Mouse (Mus musculus) midbrain, embryonic 15.5 days (tissue): ENCODE results near the gene Pdia3. TPM values are rescaled to one million over a fixed set of nuclear protein-coding genes. Genes with fewer than 3 reads are reported as not detected.
"Not testable (repeated sequence)": the region's sequence is repeated elsewhere in the genome, so short reads cannot be mapped to it uniquely, and the experiment has no call there.

ENCODE experiments used
- ATAC-seq: fragments of 200-750 bp; cut with Nextera tagmentation; replicated peaks from 2 replicates; pipeline ENCODE4 v1.8.0; 2017; ENCODE audit warnings: moderate TSS enrichment
- H3K27ac ChIP-seq: fragments of 300-500 bp; sonication (generic); 2 replicates; pipeline ENCODE4 v1.5.1; 2015; ENCODE audit warnings: mild to moderate bottlenecking, inconsistent platforms
- H3K27me3 ChIP-seq: fragments of 300-500 bp; sonication (generic); replicated peaks from 2 replicates; pipeline ENCODE4 v1.6.1; 2015; ENCODE audit warnings: inconsistent platforms
- H3K36me3 ChIP-seq: fragments of 300-500 bp; sonication (generic); replicated peaks from 2 replicates; pipeline ENCODE4 v1.6.1; 2015; ENCODE audit warnings: inconsistent platforms
- H3K4me1 ChIP-seq: fragments of 300-500 bp; sonication (generic); 2 replicates; pipeline ENCODE4 v1.6.1; 2015; ENCODE audit warnings: inconsistent platforms
- H3K4me2 ChIP-seq: fragments of 300-500 bp; sonication (generic); 2 replicates; pipeline ENCODE4 v1.6.1; 2015; ENCODE audit warnings: inconsistent platforms, mild to moderate bottlenecking, moderate library complexity
- H3K4me3 ChIP-seq: fragments of 300-500 bp; sonication (generic); 2 replicates; pipeline ENCODE4 v1.5.1; 2015; ENCODE audit warnings: mild to moderate bottlenecking, inconsistent platforms
- H3K9ac ChIP-seq: fragments of 300-500 bp; sonication (generic); 2 replicates; pipeline ENCODE4 v1.6.1; 2015; ENCODE audit warnings: mild to moderate bottlenecking, inconsistent platforms
- H3K9me3 ChIP-seq: fragments of 300-500 bp; sonication (generic); 2 replicates; pipeline ENCODE4 v1.6.1; 2016; ENCODE audit warnings: inconsistent platforms
- WGBS: fragments of 180-500 bp; shearing (Covaris S2); methylation state at CpG from one replicate; pipeline ENCODE4 v1.1.7; 2015; ENCODE audit warnings: mixed read lengths; 5-methylcytosine and 5-hydroxymethylcytosine counted together
- polyA plus RNA-seq: library from polyadenylated mRNA; unstranded; fragments of >200 nt; fragmentation: Nextera tagmentation; extraction: Ambion mirVana; gene quantifications from 2 replicates; pipeline ENCODE4 v1.2.1, GENCODE M21; 2015

Gene Pdia3
- polyA plus RNA-seq, result 351 and 354 TPM in 2 replicates

DNA sequence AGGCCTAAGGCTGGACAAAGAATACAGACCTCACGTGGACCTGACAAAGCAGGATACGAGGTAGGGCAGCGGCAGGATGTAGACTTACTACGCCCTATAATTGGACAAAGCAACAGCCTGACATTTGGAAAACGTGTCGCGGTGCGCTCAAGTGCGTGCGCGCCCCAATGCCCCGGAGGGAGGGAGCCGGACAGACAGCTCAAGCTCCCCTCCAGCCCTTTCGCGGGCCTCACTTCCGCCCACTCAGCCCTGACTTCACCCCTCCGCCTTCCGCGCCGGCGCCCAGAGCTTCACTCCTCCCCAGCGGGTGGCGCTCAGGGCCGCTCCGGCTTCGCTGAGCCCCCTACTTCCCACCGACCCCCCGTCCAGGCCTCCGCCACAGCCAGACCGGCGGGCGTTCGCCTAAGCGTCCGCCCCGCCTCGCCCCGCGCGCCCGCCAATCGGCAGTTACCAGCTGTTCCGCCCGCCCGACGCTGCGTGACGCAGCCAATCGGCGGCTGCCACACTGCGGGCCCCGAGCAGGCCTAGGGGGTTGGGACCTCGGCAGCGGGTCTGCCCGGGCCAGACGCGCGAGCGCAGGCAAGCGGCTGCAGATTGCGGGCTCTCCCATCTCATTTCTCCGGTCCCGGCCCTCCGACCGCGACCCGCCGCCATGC, at the start of gene Pdia3, which contains the start of gene Catsper2:
Pdia3 (plus strand) TSS at position 389 of the 656 bp plus-strand sequence.
Catsper2 (minus strand) TSS at position 406 of the 656 bp plus-strand sequence.
- H3K9ac ChIP-seq, result peak within 1 kb of the TSS; percentile 90
- peaks cover 31% of the 10 kb centered on the region for H3K4me1 ChIP-seq
- ATAC-seq, result peak; percentile 99
- H3K27ac ChIP-seq, result peak within 1 kb of the TSS; percentile 95
- H3K27me3 ChIP-seq, result no peaks in the 10 kb centered on the region
- peak within 1 kb of the TSS; percentile 90 for H3K4me3 ChIP-seq
- under 1% methylated on average over 65 of the region's 68 CpGs for WGBS
- H3K36me3 ChIP-seq, result no peaks in the 10 kb centered on the region; the same call in 1 of the 2 replicates
- H3K9me3 ChIP-seq, result no peaks in the 10 kb centered on the region
- peak within 1 kb of the TSS; percentile 66 for H3K4me2 ChIP-seq

- Histone ChIP-seq H3K4me3 (no peak overlapping the region), H3K27me3 (no peaks in the 10 kb centered on the region), H3K4me2 (no peak overlapping the region), H3K4me1 (no peaks in the 10 kb centered on the region), H3K9me3 (no peaks in the 10 kb centered on the region), H3K9ac (no peak overlapping the region), H3K27ac (no peak overlapping the region), H3K36me3 (no peaks in the 10 kb centered on the region)
- ATAC-seq, result no peak
- 84% methylated on average over 2 of the region's 2 CpGs for WGBS
Measured at GRCm38 (mm10) chr2:121368831-121369230, 44.7 kb upstream of the Pdia3 start.

DNA sequence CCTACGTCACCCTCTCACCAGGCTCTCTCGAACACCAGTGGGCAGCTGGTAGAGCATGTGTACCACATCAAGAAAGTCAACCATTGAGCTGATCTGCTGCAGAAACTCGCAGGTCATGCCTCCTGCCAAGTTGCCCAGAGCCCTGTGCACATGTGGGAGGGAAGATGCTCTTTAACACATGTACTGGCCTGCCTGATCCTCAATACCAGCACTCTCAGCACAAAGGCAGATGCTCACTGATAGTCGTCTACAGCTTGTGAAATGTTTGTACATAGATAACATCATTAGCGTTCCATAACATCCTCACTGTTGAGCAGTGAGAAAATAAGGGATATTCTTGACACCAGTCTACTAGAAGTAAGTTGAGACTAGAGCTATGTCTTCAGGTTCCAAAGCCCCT, 42.7 kb upstream of the Pdia3 start:
- no peak overlapping the region for H3K9ac ChIP-seq
- H3K4me1 ChIP-seq, result no peaks in the 10 kb centered on the region
- no peaks in the 10 kb centered on the region for H3K27me3 ChIP-seq
- no peak overlapping the region for H3K4me2 ChIP-seq
- no peak for ATAC-seq
- no peaks in the 10 kb centered on the region for H3K36me3 ChIP-seq
- H3K4me3 ChIP-seq, result no peak overlapping the region
- no peak overlapping the region for H3K27ac ChIP-seq
- WGBS, result 84% methylated on average over 5 of the region's 5 CpGs
- no peaks in the 10 kb centered on the region for H3K9me3 ChIP-seq

DNA sequence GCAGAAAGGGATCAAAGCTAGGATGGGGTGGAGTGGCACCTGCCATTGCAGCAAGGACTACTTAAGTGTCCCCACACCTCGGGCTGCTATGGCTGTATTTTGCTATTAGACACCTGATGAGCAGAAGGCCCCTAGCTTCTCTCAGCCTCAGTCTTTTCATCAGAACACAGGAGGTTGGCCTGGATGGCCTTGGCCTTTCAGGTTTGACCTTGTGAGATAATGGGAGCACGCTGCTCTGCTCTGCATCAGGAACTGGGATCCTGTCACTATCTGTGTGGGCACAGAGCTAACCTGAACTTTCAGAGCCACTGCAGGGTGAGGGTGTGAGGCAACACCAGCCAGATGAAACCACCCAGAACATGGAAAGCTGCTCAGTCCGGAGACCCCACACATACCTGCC, 41.3 kb upstream of the Pdia3 start:
- H3K36me3 ChIP-seq, result no peaks in the 10 kb centered on the region
- WGBS, result 79% methylated on average over 3 of the region's 3 CpGs
- no peak for ATAC-seq
- H3K4me3 ChIP-seq, result no peak overlapping the region
- H3K27me3 ChIP-seq, result no peaks in the 10 kb centered on the region
- H3K4me2 ChIP-seq, result no peak overlapping the region
- H3K4me1 ChIP-seq, result no peaks in the 10 kb centered on the region
- H3K9ac ChIP-seq, result no peak overlapping the region
- no peak overlapping the region for H3K27ac ChIP-seq
- no peaks in the 10 kb centered on the region for H3K9me3 ChIP-seq

DNA sequence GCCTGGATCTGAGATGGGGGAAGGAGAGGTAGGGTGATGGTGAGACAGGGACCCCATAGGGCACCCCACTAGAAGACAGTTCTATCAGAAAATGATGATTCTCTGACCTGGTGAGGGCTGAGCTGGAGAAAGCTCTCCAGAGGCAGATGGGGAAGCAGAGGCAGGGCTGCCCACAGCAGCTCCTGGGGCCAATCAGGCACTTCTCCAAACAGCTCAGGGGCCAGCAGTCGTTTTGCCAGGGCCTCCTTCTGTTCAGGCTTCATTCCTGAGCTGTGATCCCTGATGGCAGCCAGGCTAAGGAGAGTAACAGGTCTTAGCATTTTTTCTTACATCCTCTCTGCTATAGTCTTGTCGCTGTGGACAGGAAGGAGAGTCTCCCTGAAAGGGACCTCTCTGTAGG, 38.8 kb upstream of the Pdia3 start:
- Histone ChIP-seq H3K4me2 (no peak overlapping the region), H3K36me3 (no peaks in the 10 kb centered on the region), H3K4me1 (no peaks in the 10 kb centered on the region), H3K27me3 (no peaks in the 10 kb centered on the region), H3K9ac (no peak overlapping the region), H3K27ac (no peak overlapping the region), H3K4me3 (no peak overlapping the region), H3K9me3 (no peaks in the 10 kb centered on the region)
- WGBS, result 49% methylated on average over 2 of the region's 2 CpGs
- no peak for ATAC-seq

DNA sequence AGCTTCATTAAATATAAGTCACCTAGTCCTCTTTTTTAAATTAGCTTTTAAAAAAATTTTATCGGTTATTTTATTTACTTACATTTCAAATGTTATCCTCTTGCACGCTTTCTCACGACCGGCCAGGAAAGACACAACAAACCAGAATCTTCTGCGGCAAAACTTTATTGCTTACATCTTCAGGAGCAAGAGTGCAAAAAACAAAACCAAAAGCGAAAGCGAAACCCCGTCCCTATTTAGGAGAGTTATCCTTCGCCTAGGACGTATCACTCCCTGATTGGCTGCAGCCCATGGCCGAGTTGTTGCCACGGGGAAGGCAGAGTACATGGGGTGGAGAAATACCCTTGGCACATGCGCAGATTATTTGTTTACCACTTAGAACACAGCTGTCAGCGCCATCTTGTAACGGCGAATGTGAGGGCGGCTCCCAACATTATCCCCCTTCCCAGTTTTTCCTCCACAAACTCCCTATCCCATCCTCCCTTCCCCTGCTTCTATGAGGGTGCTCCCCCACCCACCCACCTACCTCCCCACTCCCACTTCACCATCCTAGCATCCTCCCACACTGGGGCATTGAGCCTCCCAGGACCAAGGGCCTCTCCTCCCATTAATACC, 26.5 kb upstream of the Pdia3 start, which contains the start of gene Strc:
Strc (minus strand) TSS at position 208 of the 615 bp plus-strand sequence.
- H3K27me3 ChIP-seq, H3K36me3 ChIP-seq, H3K9ac ChIP-seq, ATAC-seq, H3K4me3 ChIP-seq, H3K4me1 ChIP-seq, H3K9me3 ChIP-seq, H3K27ac ChIP-seq, H3K4me2 ChIP-seq: not testable (repeated sequence)
- WGBS, result 97% methylated on average over 17 of the region's 17 CpGs

GRCm38 (mm10) chr2:121396624-121397023, 17.0 kb upstream of the Pdia3 start:
- no peak overlapping the region for H3K4me3 ChIP-seq
- no peak for ATAC-seq
- no peak overlapping the region for H3K9ac ChIP-seq
- no peak overlapping the region for H3K4me2 ChIP-seq
- H3K9me3 ChIP-seq, result no peaks in the 10 kb centered on the region
- H3K4me1 ChIP-seq, result no peaks in the 10 kb centered on the region
- H3K27ac ChIP-seq, result no peak overlapping the region
- 15% methylated on average over 8 of the region's 8 CpGs for WGBS
- H3K36me3 ChIP-seq, result no peaks in the 10 kb centered on the region
- H3K27me3 ChIP-seq, result no peaks in the 10 kb centered on the region

DNA sequence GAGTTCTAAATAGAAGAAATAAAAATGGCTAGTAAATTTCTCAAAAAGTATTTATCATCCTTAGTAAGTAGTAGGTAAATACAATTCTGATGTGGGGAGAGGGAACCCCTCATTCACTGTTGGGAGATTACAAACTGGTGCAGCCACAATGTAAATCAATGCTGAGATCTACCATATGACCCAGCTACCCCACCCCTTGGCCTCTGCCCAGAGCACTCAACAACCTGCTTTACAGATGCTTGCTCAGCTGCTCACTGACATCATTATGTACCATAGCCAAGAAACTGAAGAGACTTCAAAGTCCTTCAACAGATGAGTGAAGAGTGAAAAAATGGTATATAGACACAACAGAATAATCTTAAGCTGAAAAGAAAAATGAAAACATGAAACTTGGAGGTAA, 10.3 kb upstream of the Pdia3 start:
- Histone ChIP-seq H3K4me2 (no peak overlapping the region), H3K27me3 (no peaks in the 10 kb centered on the region), H3K4me1 (no peaks in the 10 kb centered on the region), H3K27ac (no peak overlapping the region), H3K4me3 (no peak overlapping the region), H3K9me3 (no peaks in the 10 kb centered on the region), H3K9ac (no peak overlapping the region), H3K36me3 (no peaks in the 10 kb centered on the region)
- ATAC-seq, result no peak

DNA sequence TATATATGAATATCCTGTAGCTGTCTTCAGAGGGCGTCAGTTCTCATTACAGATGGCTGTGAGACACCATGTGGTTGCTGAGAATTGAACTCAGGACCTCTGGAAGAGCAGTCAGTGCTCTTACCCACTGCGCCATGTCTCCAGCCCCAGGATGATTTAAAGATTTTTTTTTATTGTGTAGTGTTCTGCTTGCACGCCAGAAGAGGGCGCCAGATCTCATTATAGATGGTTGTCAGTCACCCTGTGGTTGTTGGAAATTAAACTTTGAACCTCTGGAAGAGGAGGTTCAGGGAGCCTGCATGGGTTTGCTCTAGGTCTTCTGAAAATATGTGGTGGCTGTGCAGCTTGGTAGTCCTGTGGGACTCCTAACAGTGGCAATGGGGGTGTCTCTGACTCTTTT, 5.4 kb upstream of the Pdia3 start:
- ATAC-seq, result no peak
- H3K9ac ChIP-seq, result no peak overlapping the region
- H3K9me3 ChIP-seq, result no peaks in the 10 kb centered on the region
- 35% methylated on average over 4 of the region's 4 CpGs for WGBS
- H3K36me3 ChIP-seq, result no peaks in the 10 kb centered on the region
- no peaks in the 10 kb centered on the region for H3K27me3 ChIP-seq
- no peak overlapping the region for H3K4me2 ChIP-seq
- H3K27ac ChIP-seq, result no peak overlapping the region
- H3K4me1 ChIP-seq, result peaks cover 9% of the 10 kb centered on the region
- no peak overlapping the region for H3K4me3 ChIP-seq

DNA sequence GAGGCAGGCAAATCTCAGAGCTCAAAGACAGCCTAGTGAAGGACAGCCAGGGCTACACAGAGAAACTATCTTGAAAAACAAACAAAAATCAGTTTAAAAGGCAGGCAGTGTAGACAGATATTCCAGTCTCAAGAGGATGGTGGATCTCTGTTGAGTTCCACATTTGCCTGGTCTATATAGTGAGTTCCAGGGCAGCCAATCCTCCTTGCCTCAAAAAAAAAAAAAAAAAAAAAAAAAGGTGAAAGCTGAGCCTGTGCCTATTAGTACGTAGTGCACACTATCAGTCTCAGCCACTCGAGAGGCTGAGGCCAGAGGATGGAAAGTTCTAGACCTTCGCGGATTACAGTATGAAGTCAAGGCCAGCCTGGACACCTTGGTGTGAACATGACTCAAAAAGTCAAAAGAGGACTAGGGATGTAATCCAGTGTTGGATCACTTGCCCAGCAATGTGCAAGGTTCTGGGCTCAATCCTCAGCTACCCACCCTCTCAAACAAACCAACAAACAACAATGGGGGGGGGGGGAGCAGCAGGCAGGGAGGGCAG, 660 bp upstream of the Pdia3 start:
- Histone ChIP-seq H3K9me3 (no peaks in the 10 kb centered on the region), H3K9ac (peak overlapping the region; percentile 59), H3K27ac (peak overlapping the region; percentile 95), H3K27me3 (no peaks in the 10 kb centered on the region), H3K4me1 (peaks cover 31% of the 10 kb centered on the region), H3K4me2 (peak overlapping the region; percentile 62), H3K36me3 (no peaks in the 10 kb centered on the region), H3K4me3 (peak overlapping the region; percentile 90)
- peak; percentile 37 for ATAC-seq
- 20% methylated on average over 4 of the region's 4 CpGs for WGBS

- WGBS, result 0% methylated on average over 32 of the region's 32 CpGs
- H3K4me3 ChIP-seq, result peak overlapping the region; percentile 90
- peak overlapping the region; percentile 66 for H3K4me2 ChIP-seq
- H3K27me3 ChIP-seq, result no peaks in the 10 kb centered on the region
- no peaks in the 10 kb centered on the region for H3K9me3 ChIP-seq
- H3K36me3 ChIP-seq, result no peaks in the 10 kb centered on the region; the same call in 1 of the 2 replicates
- H3K27ac ChIP-seq, result peak overlapping the region; percentile 95
- peaks cover 31% of the 10 kb centered on the region for H3K4me1 ChIP-seq
- peak; percentile 64 for ATAC-seq
- H3K9ac ChIP-seq, result peak overlapping the region; percentile 90
Measured at GRCm38 (mm10) chr2:121414139-121414685, 637 bp downstream of the Pdia3 start.

GRCm38 (mm10) chr2:121415103-121415502, 1.5 kb downstream of the Pdia3 start:
- no peaks in the 10 kb centered on the region; the same call in 1 of the 2 replicates for H3K36me3 ChIP-seq
- WGBS, result 58% methylated on average over 3 of the region's 3 CpGs

More at GRCm38 (mm10) chr2:121415103-121415502, 1.5 kb downstream of the Pdia3 start:
- peak overlapping the region; percentile 66 for H3K4me2 ChIP-seq
- H3K9me3 ChIP-seq, result no peaks in the 10 kb centered on the region
- H3K9ac ChIP-seq, result peak overlapping the region; percentile 90; the same call in 1 of the 2 replicates
- no peak overlapping the region for H3K27ac ChIP-seq
- peaks cover 31% of the 10 kb centered on the region for H3K4me1 ChIP-seq
- no peaks in the 10 kb centered on the region for H3K27me3 ChIP-seq
- H3K4me3 ChIP-seq, result peak overlapping the region; percentile 90
- ATAC-seq, result no peak
